Comparison of ENCODE assay signal across 16 mouse cellular contexts in the genomic region with DNA sequence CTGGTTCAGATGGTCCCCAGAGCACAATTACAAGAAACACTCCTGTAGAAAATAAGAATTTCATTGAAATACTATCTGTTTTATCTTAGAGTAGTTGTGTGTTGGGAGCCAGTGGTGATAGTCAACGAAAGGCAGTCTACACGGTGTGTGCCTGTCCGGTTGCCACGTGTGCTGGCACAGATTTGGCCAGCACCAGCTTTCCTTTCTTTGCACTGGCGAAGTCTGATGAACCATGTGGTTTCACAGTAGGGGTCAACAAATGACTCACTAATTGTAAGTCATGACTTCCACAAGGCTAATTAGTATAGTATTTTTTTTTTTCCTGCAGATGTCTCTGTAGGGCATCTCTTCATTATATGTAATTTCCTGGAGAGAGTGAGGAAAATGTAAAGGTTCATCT. TPM values are rescaled to one million over a fixed set of nuclear protein-coding genes. Genes with fewer than 3 reads are reported as not detected.
DNase-seq lines count a peak whose midpoint lies in the region; ATAC-seq lines count a peak whose summit lies in the region.
"Had no signal": no experiment of that assay in that cellular context is flagged by ENCODE, and none has a peak within 500 bp of the region (broad histone marks: within the 10 kb centered on the region; RNA-seq: fewer than 3 reads in every experiment).

No protein-coding gene starts in this region.

- 45% methylated on average over 5 of the region's 5 CpGs for WGBS in hindbrain, embryonic 15.5 days
- WGBS in hindbrain, embryonic 12.5 days = 73% methylated on average over 5 of the region's 5 CpGs
- 59% methylated on average over 5 of the region's 5 CpGs for WGBS in hindbrain, embryonic 16.5 days
- 83% methylated on average over 5 of the region's 5 CpGs for WGBS in kidney, embryonic 14.5 days

- peaks cover 15% of the 10 kb centered on the region; the same call in 1 of the 2 replicates for H3K36me3 ChIP-seq in hindbrain, embryonic 15.5 days
- peaks cover 15% of the 10 kb centered on the region for H3K36me3 ChIP-seq in hindbrain, embryonic 12.5 days
- H3K36me3 ChIP-seq in hindbrain, embryonic 16.5 days (ENCODE audit: control insufficient read depth, insufficient read depth, low read length) = peaks cover 15% of the 10 kb centered on the region
- peaks cover 5% of the 10 kb centered on the region; the same call in 1 of the 2 replicates for H3K36me3 ChIP-seq in kidney, embryonic 14.5 days (ENCODE audit: control insufficient read depth, insufficient read depth, low read length)
- H3K36me3 ChIP-seq: G1E; intestine, embryonic 15.5 days had no signal

- H3K27me3 ChIP-seq in hindbrain, embryonic 15.5 days = no peaks in the 10 kb centered on the region
- H3K27me3 ChIP-seq in hindbrain, embryonic 12.5 days = no peaks in the 10 kb centered on the region
- no peaks in the 10 kb centered on the region for H3K27me3 ChIP-seq in hindbrain, embryonic 16.5 days (replicated peaks; ENCODE audit: control insufficient read depth, insufficient read depth, low read length)
- no peaks in the 10 kb centered on the region for H3K27me3 ChIP-seq in kidney, embryonic 14.5 days (ENCODE audit: control insufficient read depth, insufficient read depth, low read length)
- H3K27me3 ChIP-seq: intestine, embryonic 15.5 days; limb, embryonic 15.5 days had no signal

- no peak overlapping the region for H3K4me3 ChIP-seq in hindbrain, embryonic 15.5 days
- no peak overlapping the region for H3K4me3 ChIP-seq in hindbrain, embryonic 12.5 days
- no peak overlapping the region for H3K4me3 ChIP-seq in hindbrain, embryonic 16.5 days (ENCODE audit: low read length)
- no peak overlapping the region for H3K4me3 ChIP-seq in kidney, embryonic 14.5 days (ENCODE audit: low read length)
- H3K4me3 ChIP-seq: intestine, embryonic 15.5 days; limb, embryonic 15.5 days had no signal

- no peaks in the 10 kb centered on the region for H3K9me3 ChIP-seq in hindbrain, embryonic 15.5 days
- H3K9me3 ChIP-seq in hindbrain, embryonic 12.5 days (replicated peaks) = no peaks in the 10 kb centered on the region
- peaks cover 7% of the 10 kb centered on the region for H3K9me3 ChIP-seq in hindbrain, embryonic 16.5 days (ENCODE audit: control insufficient read depth, low read length)
- no peaks in the 10 kb centered on the region for H3K9me3 ChIP-seq in kidney, embryonic 14.5 days (ENCODE audit: control insufficient read depth, low read length)
- H3K9me3 ChIP-seq: G1E; intestine, embryonic 15.5 days; limb, embryonic 15.5 days had no signal

- H3K4me2 ChIP-seq in hindbrain, embryonic 15.5 days = no peak overlapping the region
- no peak overlapping the region for H3K4me2 ChIP-seq in hindbrain, embryonic 12.5 days (replicated peaks)
- no peak overlapping the region for H3K4me2 ChIP-seq in hindbrain, embryonic 16.5 days (ENCODE audit: low read length)
- no peak overlapping the region for H3K4me2 ChIP-seq in kidney, embryonic 14.5 days (replicated peaks; ENCODE audit: low read depth, low read length)
- H3K4me2 ChIP-seq: intestine, embryonic 15.5 days; limb, embryonic 15.5 days; midbrain, embryonic 11.5 days had no signal

- ATAC-seq in hindbrain, embryonic 15.5 days (ENCODE audit: low FRiP score, low read depth) = peak; percentile 61
- no peak for ATAC-seq in hindbrain, embryonic 12.5 days (ENCODE audit: low FRiP score)
- ATAC-seq in cerebellum, adult (ENCODE audit: insufficient number of reproducible peaks, low FRiP score, low TSS enrichment) = peak; percentile 63; the same call in 1 of the 2 replicates
- peak; percentile 63; the same call in 1 of the 2 replicates for ATAC-seq in hindbrain, embryonic 16.5 days
- ATAC-seq in kidney, embryonic 14.5 days (ENCODE audit: low FRiP score, low TSS enrichment) = no peak
- ATAC-seq: intestine, embryonic 15.5 days had no signal

- intact Hi-C loops in gastrocnemius, postnatal 14 days (cut with DNase I; ENCODE audit: low total_unique reads) = no loop called here

- peak; percentile 57 for DNase-seq in cerebellum, adult 9-10 months
- no peak for DNase-seq in gastrocnemius, postnatal 14 days
- DNase-seq: adrenal gland, postnatal 25 days; gastrocnemius, postnatal 10 days; heart, postnatal 14 days; lung, adult 18-20 months; lung, postnatal 4 days had no signal

- H3K9ac ChIP-seq in hindbrain, embryonic 15.5 days = no peak overlapping the region
- H3K9ac ChIP-seq in hindbrain, embryonic 12.5 days = no peak overlapping the region
- no peak overlapping the region for H3K9ac ChIP-seq in hindbrain, embryonic 16.5 days (ENCODE audit: low read depth, low read length)
- H3K9ac ChIP-seq in kidney, embryonic 14.5 days (ENCODE audit: low read depth, low read length) = no peak overlapping the region
- H3K9ac ChIP-seq: intestine, embryonic 15.5 days; limb, embryonic 15.5 days had no signal

- H3K27ac ChIP-seq in hindbrain, embryonic 15.5 days (replicated peaks) = no peak overlapping the region
- no peak overlapping the region for H3K27ac ChIP-seq in hindbrain, embryonic 12.5 days
- H3K27ac ChIP-seq in hindbrain, embryonic 16.5 days (ENCODE audit: low read depth, low read length) = no peak overlapping the region
- H3K27ac ChIP-seq in kidney, embryonic 14.5 days (ENCODE audit: low read depth, low read length) = no peak overlapping the region
- H3K27ac ChIP-seq: intestine, embryonic 15.5 days; limb, embryonic 15.5 days had no signal

- no peaks in the 10 kb centered on the region for H3K4me1 ChIP-seq in hindbrain, embryonic 15.5 days (replicated peaks)
- no peaks in the 10 kb centered on the region for H3K4me1 ChIP-seq in hindbrain, embryonic 12.5 days
- H3K4me1 ChIP-seq in hindbrain, embryonic 16.5 days (ENCODE audit: control insufficient read depth, insufficient read depth, low read depth, low read length) = no peaks in the 10 kb centered on the region
- no peaks in the 10 kb centered on the region for H3K4me1 ChIP-seq in kidney, embryonic 14.5 days (ENCODE audit: control insufficient read depth, insufficient read depth, low read length)
- H3K4me1 ChIP-seq: intestine, embryonic 15.5 days; limb, embryonic 15.5 days had no signal

RNA-seq across cellular contexts. Expression of gene Gpr63, which starts 45.6 kb away (rescaled TPM):
- 1.5 and 1.8 TPM in 2 replicates for polyA plus RNA-seq in hindbrain, embryonic 15.5 days (2015; fragmentation: Nextera tagmentation; extraction: Ambion mirVana)
- polyA plus RNA-seq in hindbrain, embryonic 12.5 days (2016; fragmentation: Nextera tagmentation; extraction: Ambion mirVana) = 1.6 and 2.3 TPM in 2 replicates
- polyA plus RNA-seq in hindbrain, embryonic 16.5 days (2015; fragmentation: Nextera tagmentation; extraction: Ambion mirVana) = 1.4 and 1.7 TPM in 2 replicates
- polyA plus RNA-seq in kidney, embryonic 14.5 days (2014; fragmentation: Nextera tagmentation; extraction: Ambion mirVana) = 0.67 and 3.0 TPM in 2 replicates
- 1 to 10 TPM; 1.1 to 2.2 TPM for total RNA-seq in gastrocnemius, postnatal 14 days (2021)
- polyA plus RNA-seq: G1E had no signal

Comparison
In these comparisons a context has a peak if more than half of its experiments do, and no peak if none do; other contexts are left out.
1. ATAC-seq: peak in hindbrain, embryonic 15.5 days (single experiment), cerebellum, adult (single experiment) and hindbrain, embryonic 16.5 days (single experiment); none in hindbrain, embryonic 12.5 days (single experiment) and kidney, embryonic 14.5 days (single experiment).